Mouse (Mus musculus) intestine, postnatal 0 days (tissue): ENCODE data around the gene Gm21992. TPM values are rescaled to one million over a fixed set of nuclear protein-coding genes. Genes with fewer than 3 reads are reported as not detected.

Source experiments
- ATAC-seq: fragments of 200-750 bp; cut with Nextera tagmentation; 2 replicates; pipeline ENCODE4 v1.8.0; 2017; ENCODE audit warnings: mild to moderate bottlenecking, moderate TSS enrichment, moderate library complexity
- H3K27ac ChIP-seq: fragments of 300-500 bp; sonication (generic); 2 replicates; pipeline ENCODE4 v1.5.1; 2014; ENCODE audit warnings: mild to moderate bottlenecking, low read depth, low read length, moderate library complexity
- H3K27me3 ChIP-seq: fragments of 300-500 bp; sonication (generic); replicated peaks from 2 replicates; pipeline ENCODE4 v1.6.1; 2014; ENCODE audit warnings: low read length, mixed read lengths; ENCODE audit not compliant: control insufficient read depth, insufficient read depth
- H3K36me3 ChIP-seq: fragments of 300-500 bp; sonication (generic); 2 replicates; pipeline ENCODE4 v1.6.1; 2014; ENCODE audit warnings: mild to moderate bottlenecking, moderate library complexity; ENCODE audit not compliant: control insufficient read depth, insufficient read depth
- H3K4me1 ChIP-seq: fragments of 300-500 bp; sonication (generic); replicated peaks from 2 replicates; pipeline ENCODE4 v1.6.1; 2014; ENCODE audit warnings: antibody characterized with exemption, low read length, mixed read lengths; ENCODE audit not compliant: control insufficient read depth, insufficient read depth
- H3K4me2 ChIP-seq: fragments of 300-500 bp; sonication (generic); replicated peaks from 2 replicates; pipeline ENCODE4 v1.6.1; 2014; ENCODE audit warnings: low read depth, mild to moderate bottlenecking, moderate library complexity
- H3K4me3 ChIP-seq: fragments of 300-500 bp; sonication (generic); 2 replicates; pipeline ENCODE4 v1.5.1; 2014; ENCODE audit warnings: low read depth, low read length
- H3K9ac ChIP-seq: fragments of 300-500 bp; sonication (generic); 2 replicates; pipeline ENCODE4 v1.6.1; 2014; ENCODE audit warnings: mild to moderate bottlenecking, low read depth, low read length
- H3K9me3 ChIP-seq: fragments of 300-500 bp; sonication (generic); 2 replicates; pipeline ENCODE4 v1.6.1; 2016; ENCODE audit warnings: mixed run types; ENCODE audit not compliant: control insufficient read depth
- CTCF ChIP-seq: sonication (generic); IDR thresholded peaks from 2 replicates; pipeline ENCODE4 v1.5.1; 2016; ENCODE audit warnings: low read depth, mild to moderate bottlenecking, control low read depth, antibody characterized with exemption, moderate library complexity
- WGBS: fragments of 180-500 bp; shearing (Covaris S2); extraction: QIAGEN DNeasy Blood & Tissue Kit; methylation state at CpG from one replicate; pipeline ENCODE4 v1.1.7; 2014; 5-methylcytosine and 5-hydroxymethylcytosine counted together
- polyA plus RNA-seq: library from polyadenylated mRNA; unstranded; fragments of >200 nt; fragmentation: Nextera tagmentation; extraction: Ambion mirVana; gene quantifications from 2 replicates; pipeline ENCODE4 v1.2.1, GENCODE M21; 2015

Gm21992 gene
- polyA plus RNA-seq, 1 experiment from 2014 or later: 19.5 TPM

- H3K27me3 ChIP-seq: peaks cover 2% of the 10 kb centered on the region; the same call in 1 of the 2 replicates
- no peak overlapping the region for H3K27ac ChIP-seq
- H3K9me3 ChIP-seq: no peaks in the 10 kb centered on the region
- H3K4me3 ChIP-seq: no peak overlapping the region
- TF ChIP-seq CTCF: no peak
- peaks cover 4% of the 10 kb centered on the region; the same call in 1 of the 2 replicates for H3K4me1 ChIP-seq
- no peak overlapping the region for H3K4me2 ChIP-seq
- WGBS: 58% methylated on average over 5 of the region's 5 CpGs
- H3K36me3 ChIP-seq: no peaks in the 10 kb centered on the region
- no peak for ATAC-seq
- no peak overlapping the region for H3K9ac ChIP-seq
Measured at GRCm38 (mm10) chr19:4850281-4850680, 38.9 kb upstream of the Gm21992 start.

DNA sequence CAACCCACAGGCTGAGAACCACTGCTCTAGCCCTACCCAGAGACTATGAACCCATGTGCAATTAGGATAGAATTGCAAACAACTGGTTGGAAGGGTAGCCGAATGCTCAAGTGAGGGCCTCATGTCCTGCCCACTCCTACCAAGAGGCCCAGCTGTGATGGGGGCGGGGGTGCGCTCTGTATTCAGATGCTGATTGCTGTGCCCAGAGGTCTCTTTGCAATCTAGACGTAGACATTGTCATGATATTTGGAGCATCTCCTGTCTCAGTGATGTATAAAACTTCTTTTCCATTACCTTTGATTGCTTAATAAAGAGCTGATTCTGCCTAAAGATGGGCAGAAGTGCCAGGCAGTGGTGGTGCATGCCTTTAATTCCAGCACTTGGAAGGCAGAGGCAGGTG lies 38.4 kb upstream of the Gm21992 start:
- H3K9me3 ChIP-seq: no peaks in the 10 kb centered on the region
- 50% methylated on average over 4 of the region's 4 CpGs for WGBS
- no peak for ATAC-seq

GRCm38 (mm10) chr19:4847490-4847889 lies 36.1 kb upstream of the Gm21992 start:
- ATAC-seq: no peak
- 0 out of 2 replicates have a peak, but pooled peaks cover 1% of the 10 kb centered on the region for H3K27me3 ChIP-seq
- TF ChIP-seq CTCF: peak; percentile 81

More for the DNA sequence above, 38.4 kb upstream of the Gm21992 start:
- Histone ChIP-seq H3K4me2 (no peak overlapping the region), H3K36me3 (no peaks in the 10 kb centered on the region), H3K4me3 (no peak overlapping the region), H3K9ac (no peak overlapping the region), H3K27ac (no peak overlapping the region), H3K27me3 (no peaks in the 10 kb centered on the region; the same call in 1 of the 2 replicates), H3K4me1 (peaks cover 4% of the 10 kb centered on the region; the same call in 1 of the 2 replicates)
- TF ChIP-seq CTCF: no peak

DNA sequence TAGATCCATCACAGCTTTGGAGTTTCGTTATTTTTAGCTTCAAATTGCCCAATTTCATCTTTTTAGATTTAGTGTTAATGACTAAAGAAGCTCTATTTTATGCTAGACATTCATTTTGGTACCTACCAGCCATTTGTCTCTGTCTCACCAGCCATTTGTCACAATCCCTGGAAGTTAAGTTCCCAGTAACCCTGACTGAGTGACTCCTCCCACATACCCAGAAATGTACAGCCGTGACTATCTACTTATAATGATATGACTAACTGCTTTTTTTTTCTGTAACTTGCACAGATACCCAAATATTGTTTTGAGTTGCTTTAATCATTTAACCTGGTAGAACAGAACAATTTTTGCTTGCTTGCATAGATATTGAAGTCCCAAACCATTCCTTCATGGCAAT lies 34.4 kb upstream of the Gm21992 start:
- TF ChIP-seq CTCF: no peak
- 67% methylated on average over 2 of the region's 2 CpGs for WGBS
- H3K9ac ChIP-seq: no peak overlapping the region
- no peaks in the 10 kb centered on the region for H3K36me3 ChIP-seq
- no peak overlapping the region for H3K27ac ChIP-seq
- peaks cover 10% of the 10 kb centered on the region; the same call in 1 of the 2 replicates for H3K27me3 ChIP-seq
- H3K9me3 ChIP-seq: no peaks in the 10 kb centered on the region
- H3K4me2 ChIP-seq: no peak overlapping the region
- ATAC-seq: no peak
- no peak overlapping the region for H3K4me3 ChIP-seq
- no peaks in the 10 kb centered on the region for H3K4me1 ChIP-seq

More at GRCm38 (mm10) chr19:4847490-4847889, 36.1 kb upstream of the Gm21992 start:
- H3K9me3 ChIP-seq: no peaks in the 10 kb centered on the region
- no peaks in the 10 kb centered on the region for H3K4me1 ChIP-seq
- 19% methylated on average over 7 of the region's 7 CpGs for WGBS
- H3K4me3 ChIP-seq: no peak overlapping the region
- H3K36me3 ChIP-seq: no peaks in the 10 kb centered on the region
- no peak overlapping the region for H3K4me2 ChIP-seq
- H3K9ac ChIP-seq: no peak overlapping the region
- H3K27ac ChIP-seq: no peak overlapping the region

- H3K36me3 ChIP-seq: no peaks in the 10 kb centered on the region
- 56% methylated on average over 2 of the region's 2 CpGs for WGBS
- no peak overlapping the region for H3K4me2 ChIP-seq
- no peak overlapping the region for H3K4me3 ChIP-seq
- H3K27ac ChIP-seq: no peak overlapping the region
- peaks cover 4% of the 10 kb centered on the region; the same call in 1 of the 2 replicates for H3K4me1 ChIP-seq
- peaks cover 16% of the 10 kb centered on the region; the same call in 1 of the 2 replicates for H3K27me3 ChIP-seq
- H3K9ac ChIP-seq: no peak overlapping the region
- no peak for ATAC-seq
- no peak for TF ChIP-seq CTCF
- H3K9me3 ChIP-seq: no peaks in the 10 kb centered on the region
Measured at GRCm38 (mm10) chr19:4842611-4843010, 31.2 kb upstream of the Gm21992 start.

DNA sequence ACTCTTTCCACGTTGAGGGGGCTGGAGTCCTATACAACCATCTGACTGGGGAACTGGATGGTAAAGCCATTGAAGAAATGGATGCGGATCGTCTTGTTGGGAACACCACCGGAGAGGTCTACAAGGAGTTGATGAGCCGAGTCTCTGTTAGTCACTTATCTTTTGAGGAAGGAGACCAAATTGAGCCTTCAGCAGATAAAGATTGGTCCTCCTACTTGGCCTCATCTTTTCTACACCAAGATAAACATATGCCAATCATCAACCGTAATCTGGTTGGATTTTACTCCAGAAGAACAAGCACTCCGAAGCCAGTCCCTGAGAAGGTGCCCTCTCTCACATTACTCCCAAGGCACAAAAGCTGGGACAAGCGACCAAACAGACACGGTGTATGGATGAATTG lies 29.4 kb upstream of the Gm21992 start:
- ATAC-seq: no peak
- 75% methylated on average over 9 of the region's 9 CpGs for WGBS
- H3K27ac ChIP-seq: no peak overlapping the region
- no peak overlapping the region for H3K9ac ChIP-seq
- no peak overlapping the region for H3K4me2 ChIP-seq
- TF ChIP-seq CTCF: no peak
- peaks cover 7% of the 10 kb centered on the region; the same call in 1 of the 2 replicates for H3K4me1 ChIP-seq
- H3K9me3 ChIP-seq: no peaks in the 10 kb centered on the region
- H3K27me3 ChIP-seq: peaks cover 16% of the 10 kb centered on the region; the same call in 1 of the 2 replicates
- no peak overlapping the region for H3K4me3 ChIP-seq
- H3K36me3 ChIP-seq: peaks cover 3% of the 10 kb centered on the region; the same call in 1 of the 2 replicates
